Mouse (Mus musculus): ENCODE measurements around the gene Ddi1.
"Not testable (repeated sequence)": the region's sequence is repeated elsewhere in the genome, so short reads cannot be mapped to it uniquely, and the experiment has no call there.

The Ddi1 gene

GRCm38 (mm10) chr9:6269796-6270280 lies at the start of gene Ddi1:
Gene Ddi1 (minus strand): TSS chr9:6269846.
- DNase-seq (ENCODE audit: low read depth, low spot score) = no peak

GRCm38 (mm10) chr9:6317114-6317513 lies 47.5 kb upstream of the Ddi1 start:
- no peak for DNase-seq (ENCODE audit: low read depth, low spot score)

GRCm38 (mm10) chr9:6305847-6306246 lies 36.2 kb upstream of the Ddi1 start:
- DNase-seq (ENCODE audit: low read depth, low spot score) = no peak

GRCm38 (mm10) chr9:6304590-6304989 lies 34.9 kb upstream of the Ddi1 start:
- no peak for DNase-seq (ENCODE audit: low read depth, low spot score)

- DNase-seq (ENCODE audit: low read depth, low spot score) = no peak
Observed at GRCm38 (mm10) chr9:6302050-6302449, 32.4 kb upstream of the Ddi1 start.

- DNase-seq (ENCODE audit: low read depth, low spot score) = no peak
Observed at GRCm38 (mm10) chr9:6298547-6298946, 28.9 kb upstream of the Ddi1 start.

- no peak for DNase-seq (ENCODE audit: low read depth, low spot score)
Observed at GRCm38 (mm10) chr9:6289211-6289696, 19.6 kb upstream of the Ddi1 start.

GRCm38 (mm10) chr9:6286770-6287169 lies 17.1 kb upstream of the Ddi1 start:
- no peak for DNase-seq (ENCODE audit: low read depth, low spot score)

- no peak for DNase-seq (ENCODE audit: low read depth, low spot score)
Observed at GRCm38 (mm10) chr9:6277526-6277925, 7.9 kb upstream of the Ddi1 start.

- no peak for DNase-seq (ENCODE audit: low read depth, low spot score)
Observed at GRCm38 (mm10) chr9:6276395-6276794, 6.7 kb upstream of the Ddi1 start.

GRCm38 (mm10) chr9:6264820-6265219 lies 4.8 kb downstream of the Ddi1 start:
- DNase-seq (ENCODE audit: low read depth, low spot score) = no peak

GRCm38 (mm10) chr9:6257072-6257471 lies 12.6 kb downstream of the Ddi1 start:
- no peak for DNase-seq (ENCODE audit: low read depth, low spot score)

- DNase-seq (ENCODE audit: low read depth, low spot score) = no peak
Observed at GRCm38 (mm10) chr9:6251990-6252389, 17.7 kb downstream of the Ddi1 start.

- no peak for DNase-seq (ENCODE audit: low read depth, low spot score)
Observed at GRCm38 (mm10) chr9:6250320-6250719, 19.3 kb downstream of the Ddi1 start.

- DNase-seq (ENCODE audit: low read depth, low spot score) = not testable (repeated sequence)
Observed at GRCm38 (mm10) chr9:6235982-6236381, 33.7 kb downstream of the Ddi1 start.

- no peak for DNase-seq (ENCODE audit: low read depth, low spot score)
Observed at GRCm38 (mm10) chr9:6217505-6217904, 52.1 kb downstream of the Ddi1 start.

- no peak for DNase-seq (ENCODE audit: low read depth, low spot score)
Observed at GRCm38 (mm10) chr9:6212862-6213261, 56.8 kb downstream of the Ddi1 start.
